Mouse (Mus musculus): Measurements from ENCODE around the gene Chchd10. TPM values are rescaled to one million over a fixed set of nuclear protein-coding genes. Genes with fewer than 3 reads are reported as not detected.
"Not testable (repeated sequence)": the region's sequence is repeated elsewhere in the genome, so short reads cannot be mapped to it uniquely, and the experiment has no call there.

The Chchd10 gene
- total RNA-seq (2021): 100 to 1,000 TPM; 328 to 340 TPM
- long read RNA-seq, experiment 1, transcript Chchd10-202 (2 exons, 405 nt): minor isoform, 5 of 250 reads
- long read RNA-seq, experiment 1, transcript Chchd10-201 (4 exons, 939 nt): major isoform, 241 of 250 reads
- long read RNA-seq, experiment 1, partial matches to known transcripts: 3 of 250 reads
- long read RNA-seq, experiment 1, other reads (novel, unspliced or antisense): 0 of 250 reads
- long read RNA-seq, experiment 2, transcript Chchd10-201 (4 exons, 939 nt): major isoform, 319 of 332 reads
- long read RNA-seq, experiment 2, partial matches to known transcripts: 9 of 332 reads
- long read RNA-seq, experiment 2, other reads (novel, unspliced or antisense): 1 of 332 reads

DNA sequence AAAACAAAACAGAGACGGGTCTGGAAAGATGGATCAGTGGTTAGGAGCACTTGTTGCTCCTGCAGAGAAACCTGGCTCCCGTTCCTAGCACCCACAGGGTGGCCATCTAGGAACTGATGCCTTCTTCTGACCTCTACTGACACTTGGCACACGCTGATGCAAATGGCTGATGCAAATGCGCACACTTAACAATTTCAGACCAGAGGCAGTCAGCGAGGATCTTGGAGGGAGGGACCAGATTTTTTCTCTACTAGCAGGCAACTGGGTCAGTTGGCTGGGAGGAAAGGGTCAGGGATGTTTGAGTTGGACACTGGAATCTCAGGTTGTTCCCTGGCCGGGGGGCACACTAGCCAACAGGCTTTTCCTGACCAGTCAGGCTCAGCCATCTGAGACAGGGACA is at the start of gene Chchd10:
TSS of gene Chchd10 (plus strand) at position 240 of the 400 bp plus-strand sequence.
- peak within 1 kb of the TSS; percentile 58 for H3K27ac ChIP-seq
- H3K4me3 ChIP-seq: peak within 1 kb of the TSS; percentile 64
- no peak for TF ChIP-seq CTCF (conservative IDR thresholded peaks at IDR 0.05)
- no peak for DNase-seq (ENCODE audit: low spot score in 2 of 2)

DNA sequence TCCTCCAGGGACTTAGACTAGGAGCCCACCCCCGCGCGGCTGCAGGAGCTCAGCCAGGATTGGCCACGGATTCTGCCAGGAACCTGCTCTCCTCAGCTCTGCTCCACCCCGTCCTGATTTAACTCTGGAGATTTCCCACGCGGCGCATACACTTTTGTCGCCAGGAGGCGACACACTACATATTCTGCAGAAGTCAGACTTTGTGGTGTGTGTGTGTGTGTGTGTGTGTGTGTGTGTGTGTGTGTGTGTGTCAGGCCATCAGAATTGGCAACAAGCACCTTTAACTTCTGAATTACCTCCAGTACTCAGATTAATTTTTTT is 49.7 kb upstream of the Chchd10 start:
- DNase-seq (ENCODE audit: low spot score in 2 of 2): peak; percentile 75 to 80
- Histone ChIP-seq H3K4me3 (peak overlapping the region; percentile 20; the same call in 1 of the 2 replicates), H3K27ac (peak overlapping the region; percentile 15; the same call in 1 of the 2 replicates)
- TF ChIP-seq CTCF (conservative IDR thresholded peaks at IDR 0.05): peak; percentile 67

DNA sequence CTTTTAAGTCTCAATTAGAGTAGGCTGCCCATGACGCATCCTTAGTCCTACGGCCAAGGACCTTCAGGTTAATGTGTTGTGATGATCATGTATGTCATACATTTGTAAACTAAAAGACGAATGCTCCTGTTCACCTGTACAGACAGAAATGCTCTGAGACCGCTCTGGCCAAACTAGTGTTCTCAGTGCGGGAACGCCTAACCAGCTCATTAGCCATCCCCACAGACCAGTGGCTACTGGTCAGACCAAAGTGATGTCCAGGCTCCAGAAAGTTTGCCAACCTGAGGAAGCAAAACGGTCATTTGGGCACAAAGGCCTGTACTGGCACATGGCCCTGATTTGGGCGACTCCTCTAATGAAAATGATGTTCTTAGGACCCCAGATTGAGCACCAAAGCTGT is 48.2 kb upstream of the Chchd10 start:
- DNase-seq (ENCODE audit: low spot score in 2 of 2): no peak
- Histone ChIP-seq H3K4me3 (no peak overlapping the region), H3K27ac (no peak overlapping the region)
- no peak for TF ChIP-seq CTCF (conservative IDR thresholded peaks at IDR 0.05)

DNA sequence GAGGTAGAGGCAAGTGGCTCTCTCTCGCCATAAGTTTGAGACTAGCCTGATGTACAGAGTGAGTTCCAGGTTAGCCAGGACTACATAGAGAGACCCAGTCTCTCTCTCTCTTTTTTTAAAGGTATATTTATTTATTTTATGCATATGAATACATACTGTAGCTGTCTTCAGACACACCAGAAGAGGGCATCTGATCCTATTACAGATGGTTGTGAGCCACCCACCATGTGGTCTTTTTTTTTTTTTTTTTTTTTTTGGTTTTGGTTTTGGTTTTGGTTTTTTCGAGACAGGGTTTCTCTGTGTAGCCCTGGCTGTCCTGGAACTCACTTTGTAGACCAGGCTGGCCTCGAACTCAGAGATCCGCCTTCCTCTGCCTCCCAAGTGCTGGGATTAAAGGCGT is 45.4 kb upstream of the Chchd10 start:
- DNase-seq (ENCODE audit: low spot score in 2 of 2); H3K4me3 ChIP-seq; H3K27ac ChIP-seq: not testable (repeated sequence)
- peak; percentile 30 for TF ChIP-seq CTCF (conservative IDR thresholded peaks at IDR 0.05)

DNA sequence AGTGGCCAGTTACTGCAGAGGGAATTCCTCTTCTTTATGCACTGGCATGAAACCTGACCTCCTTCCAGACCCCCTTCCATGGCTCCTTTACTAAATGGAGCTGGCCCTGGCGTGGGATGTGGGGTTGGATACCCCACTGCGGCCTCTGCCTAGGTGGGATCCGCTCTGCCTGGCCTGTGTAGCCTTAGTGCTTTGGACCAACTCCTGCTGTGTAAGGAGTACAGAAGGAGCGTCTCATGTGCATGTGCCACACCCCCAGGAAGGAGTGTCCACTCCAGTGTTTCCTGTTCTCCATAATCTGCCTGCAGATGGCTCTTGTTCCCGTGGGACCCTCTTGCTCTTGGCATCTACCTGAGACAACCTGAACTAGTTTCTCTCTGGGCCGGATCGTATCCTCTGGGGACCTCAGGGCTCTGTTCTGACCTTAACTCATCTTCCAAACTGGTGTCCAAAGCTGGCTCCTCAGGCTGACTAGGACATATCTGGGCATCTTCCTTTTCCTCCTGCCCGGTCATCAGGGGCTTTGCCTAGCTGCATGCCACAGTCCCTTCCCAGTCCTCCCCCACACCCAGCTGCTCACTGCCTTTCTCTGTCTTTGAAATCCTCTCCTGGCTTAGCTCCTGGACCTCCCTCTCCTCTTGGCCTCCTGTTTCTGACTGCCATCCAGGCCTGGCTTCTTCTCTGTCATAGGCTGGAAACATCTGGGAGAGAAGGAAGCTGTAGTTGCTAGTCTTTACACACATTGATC is 43.4 kb upstream of the Chchd10 start:
- Histone ChIP-seq H3K4me3 (no peak overlapping the region), H3K27ac (no peak overlapping the region)
- no peak for TF ChIP-seq CTCF (conservative IDR thresholded peaks at IDR 0.05)
- DNase-seq (ENCODE audit: low spot score in 2 of 2): no peak

DNA sequence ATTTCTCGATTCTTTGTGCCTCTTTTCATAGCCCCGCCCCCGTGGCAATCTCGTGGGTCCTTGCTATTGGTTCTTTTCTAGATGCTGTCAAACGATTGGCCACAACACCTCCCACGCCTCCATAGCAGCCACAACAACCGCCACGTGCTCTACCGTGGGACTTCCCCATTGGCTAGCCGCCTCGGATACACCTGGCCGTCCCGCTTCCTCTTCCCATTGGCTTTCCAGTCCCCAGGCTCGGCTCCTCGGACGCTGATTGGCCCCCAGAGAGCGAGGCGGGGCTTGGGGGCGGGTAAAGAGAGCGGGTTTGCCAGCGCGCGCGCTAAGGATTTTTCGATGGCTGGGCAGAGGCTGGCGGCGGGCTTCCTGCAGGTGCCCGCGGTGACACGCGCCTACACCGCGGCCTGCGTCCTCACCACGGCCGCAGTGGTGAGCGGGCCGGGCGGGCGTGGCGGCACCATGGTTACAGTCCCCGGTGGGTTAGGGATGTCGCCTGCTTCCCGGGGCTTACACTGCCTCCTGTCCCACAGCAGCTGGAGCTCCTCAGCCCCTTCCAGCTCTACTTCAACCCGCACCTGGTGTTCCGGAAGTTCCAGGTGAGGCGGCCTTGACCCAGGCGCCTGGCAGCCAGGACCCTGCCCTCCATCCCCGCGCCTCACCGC is 39.7 kb upstream of the Chchd10 start, which contains the start of gene Derl3:
TSS of gene Derl3 (plus strand) at position 325 of the 662 bp plus-strand sequence.
- no peak for TF ChIP-seq CTCF (conservative IDR thresholded peaks at IDR 0.05)
- Histone ChIP-seq H3K4me3 (peak within 1 kb of the TSS; percentile 66), H3K27ac (peak within 1 kb of the TSS; percentile 66)
- peak; percentile 95 to 98 for DNase-seq (ENCODE audit: low spot score in 2 of 2)

DNA sequence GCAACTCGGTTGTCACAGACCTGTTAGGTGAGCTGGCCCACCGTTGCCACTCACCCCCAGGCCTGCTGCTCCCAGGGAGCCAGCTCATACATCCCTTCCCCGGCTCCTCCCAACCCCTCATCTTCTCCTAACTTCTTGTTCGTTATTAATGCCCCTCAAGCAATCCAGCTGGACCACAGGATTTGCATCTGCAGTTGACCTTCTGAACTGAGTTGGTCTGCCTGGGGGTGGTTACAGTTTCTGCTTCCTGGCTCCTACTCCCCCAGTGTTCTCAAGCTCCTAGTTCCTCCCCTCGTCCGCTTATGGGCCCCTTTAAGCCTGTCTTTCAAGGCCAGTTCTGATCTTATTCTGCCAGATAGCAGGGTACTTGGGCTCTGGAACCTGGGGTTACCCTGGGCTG is 38.3 kb upstream of the Chchd10 start:
- H3K27ac ChIP-seq: no peak overlapping the region
- no peak for DNase-seq (ENCODE audit: low spot score in 2 of 2)
- TF ChIP-seq CTCF (conservative IDR thresholded peaks at IDR 0.05): no peak
- no peak overlapping the region for H3K4me3 ChIP-seq

DNA sequence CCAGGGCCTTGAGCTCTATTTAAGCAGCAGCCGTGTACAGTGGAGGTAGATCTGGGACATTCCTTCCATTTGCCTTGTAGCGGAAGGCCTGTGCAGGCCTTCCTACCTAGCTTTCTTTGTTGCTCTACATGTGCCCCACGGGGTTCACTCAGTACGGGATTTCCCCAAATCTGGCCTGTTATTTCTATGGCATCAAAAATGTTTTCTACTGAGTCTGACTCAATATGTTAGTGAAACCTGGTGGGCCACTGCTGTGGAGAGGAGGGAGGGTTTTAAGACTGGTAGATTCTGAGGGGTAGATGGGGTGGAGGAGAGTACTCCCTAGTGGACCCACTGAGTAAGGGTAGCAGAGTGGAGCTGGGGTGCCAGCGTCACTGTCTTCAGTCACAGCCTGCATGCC is 37.2 kb upstream of the Chchd10 start:
- Histone ChIP-seq H3K27ac (peak overlapping the region; percentile 62), H3K4me3 (no peak overlapping the region)
- no peak for DNase-seq (ENCODE audit: low spot score in 2 of 2)
- TF ChIP-seq CTCF (conservative IDR thresholded peaks at IDR 0.05): no peak

DNA sequence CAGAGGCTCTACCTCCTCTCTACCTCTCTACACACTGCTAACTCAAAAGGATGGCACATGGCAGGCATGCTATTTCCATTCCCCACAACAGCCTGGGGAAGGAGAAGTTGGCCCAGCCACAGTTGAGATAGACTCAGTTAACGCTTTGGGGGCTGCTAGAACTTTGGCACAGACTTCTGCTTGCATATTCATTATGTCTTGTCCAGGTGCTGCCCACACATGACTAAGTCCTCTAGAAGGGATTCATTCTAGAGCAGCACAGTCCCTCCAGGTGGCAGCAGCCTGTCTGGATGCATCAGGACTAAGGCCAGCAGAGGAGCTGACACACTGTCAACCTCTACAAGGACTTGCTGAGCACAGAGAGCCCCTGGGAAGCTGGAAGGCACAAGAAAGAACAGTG is 36.7 kb upstream of the Chchd10 start:
- H3K4me3 ChIP-seq: no peak overlapping the region
- peak; percentile 45 to 46 for DNase-seq (ENCODE audit: low spot score in 2 of 2)
- no peak for TF ChIP-seq CTCF (conservative IDR thresholded peaks at IDR 0.05)
- peak overlapping the region; percentile 62 for H3K27ac ChIP-seq

DNA sequence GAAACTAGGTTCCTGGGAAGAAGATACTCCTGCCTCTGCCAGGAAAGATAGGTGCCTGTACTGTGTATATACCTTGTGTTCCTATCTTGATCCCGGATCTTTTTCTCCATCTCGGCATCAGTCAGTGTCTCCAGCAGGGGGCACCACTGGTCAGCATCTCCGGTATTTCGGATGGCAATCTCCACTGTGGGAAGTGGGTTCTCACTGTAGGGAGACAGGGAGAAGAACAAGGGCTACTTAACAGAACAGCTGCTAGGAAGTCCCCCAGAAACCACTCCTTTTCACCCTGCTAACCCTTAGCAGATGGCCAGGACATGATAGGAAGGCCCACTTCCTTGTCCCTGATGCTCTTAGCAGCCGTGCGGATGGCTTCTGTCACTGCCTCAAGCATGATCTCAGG is 35.6 kb upstream of the Chchd10 start:
- H3K27ac ChIP-seq: peak overlapping the region; percentile 51; the same call in 1 of the 2 replicates
- DNase-seq (ENCODE audit: low spot score in 2 of 2): peak; percentile 72 to 78
- no peak overlapping the region for H3K4me3 ChIP-seq
- TF ChIP-seq CTCF (conservative IDR thresholded peaks at IDR 0.05): peak; percentile 87

DNA sequence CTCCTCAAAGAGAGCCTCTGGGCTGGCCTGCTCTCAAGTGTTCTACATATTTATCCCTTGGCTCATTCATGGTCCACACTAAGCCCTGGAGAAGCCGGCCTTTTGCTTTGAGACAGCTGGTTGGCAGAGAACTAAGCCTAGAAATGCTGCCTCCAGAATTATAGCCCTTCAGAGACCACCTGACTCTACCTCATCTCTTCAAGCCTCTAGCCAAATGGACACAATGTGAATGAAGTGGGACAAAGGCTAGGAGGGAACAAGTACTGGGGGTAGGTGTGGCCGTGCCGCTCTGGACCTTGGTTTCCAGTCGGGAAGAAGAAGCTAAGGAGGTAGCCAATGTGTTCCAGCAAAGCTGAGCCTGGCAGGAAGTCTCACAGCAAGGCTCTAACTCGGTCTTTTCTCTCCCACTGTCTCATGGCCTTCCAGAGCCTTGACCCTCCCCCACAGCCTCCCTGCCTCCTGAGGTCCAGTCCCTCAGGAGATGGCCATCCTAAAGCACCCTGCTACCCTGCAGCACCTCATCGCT is 34.8 kb upstream of the Chchd10 start:
- H3K27ac ChIP-seq: peak overlapping the region; percentile 51
- no peak for DNase-seq (ENCODE audit: low spot score in 2 of 2)
- H3K4me3 ChIP-seq: no peak overlapping the region
- TF ChIP-seq CTCF (conservative IDR thresholded peaks at IDR 0.05): no peak

DNA sequence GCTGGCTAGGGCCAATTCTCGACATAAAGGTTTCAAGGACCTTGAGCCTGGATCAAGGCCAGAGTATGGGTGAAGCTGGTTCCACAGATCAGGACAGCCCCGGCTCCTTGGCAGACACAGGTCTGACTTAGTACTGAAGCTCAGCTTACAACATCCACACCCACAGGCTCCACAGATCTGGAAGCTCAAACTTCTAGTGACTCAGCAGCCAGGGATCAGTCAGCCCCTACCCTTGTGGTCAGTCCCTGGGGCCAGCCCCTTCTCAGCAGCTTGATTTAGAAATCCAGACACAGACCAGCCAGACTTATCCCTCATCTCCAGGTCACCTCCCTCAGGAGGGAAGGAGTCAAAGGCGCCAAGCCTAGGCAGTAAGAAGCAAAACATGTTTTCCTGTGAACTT is 34.1 kb upstream of the Chchd10 start:
- TF ChIP-seq CTCF (conservative IDR thresholded peaks at IDR 0.05): no peak
- no peak for DNase-seq (ENCODE audit: low spot score in 2 of 2)
- H3K4me3 ChIP-seq: no peak overlapping the region
- peak overlapping the region; percentile 51 for H3K27ac ChIP-seq

DNA sequence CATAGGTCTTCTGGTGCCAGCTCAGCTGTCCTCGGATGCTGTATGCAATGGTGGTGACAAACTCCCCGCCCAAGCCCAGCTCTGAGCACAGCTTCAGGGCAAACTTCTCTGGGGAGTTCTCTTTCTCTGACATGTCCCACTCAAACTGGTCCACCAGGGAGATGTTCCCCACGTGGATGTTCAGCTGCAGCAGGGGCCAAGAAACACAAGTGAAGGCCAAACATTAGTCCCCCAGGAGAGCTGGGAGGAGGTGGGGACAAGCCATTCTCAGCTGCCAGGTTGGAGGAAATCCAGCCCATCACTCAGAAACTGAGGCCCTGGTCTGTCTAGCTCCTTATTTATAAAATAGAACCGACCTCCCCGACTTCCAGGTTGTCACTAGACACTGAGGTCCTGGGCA is 28.5 kb upstream of the Chchd10 start:
- no peak overlapping the region for H3K27ac ChIP-seq
- no peak for TF ChIP-seq CTCF (conservative IDR thresholded peaks at IDR 0.05)

More for the DNA sequence above, 28.5 kb upstream of the Chchd10 start:
- no peak overlapping the region for H3K4me3 ChIP-seq
- DNase-seq (ENCODE audit: low spot score in 2 of 2): no peak

Measured in layer of hippocampus, adult 2 months (tissue).